Mouse (Mus musculus) hindbrain, postnatal 0 days (tissue): Measurements from ENCODE around the gene Ap3b2. TPM values are rescaled to one million over a fixed set of nuclear protein-coding genes. Genes with fewer than 3 reads are reported as not detected.

ENCODE experiments used
- ATAC-seq: fragments of 200-750 bp; cut with Nextera tagmentation; 2 replicates; pipeline ENCODE4 v1.8.0; 2017; ENCODE audit warnings: mild to moderate bottlenecking, moderate TSS enrichment, moderate library complexity
- DNase-seq: peaks from one replicate; pipeline ENCODE4 v3.0.0-alpha.2; 2015; ENCODE audit warnings: low spot score
- H3K27ac ChIP-seq: fragments of 300-500 bp; sonication (generic); 2 replicates; pipeline ENCODE4 v1.5.1; 2014; ENCODE audit warnings: mild to moderate bottlenecking
- H3K27me3 ChIP-seq: fragments of 300-500 bp; sonication (generic); 2 replicates; pipeline ENCODE4 v1.6.1; 2014; ENCODE audit warnings: low read length, mixed read lengths; ENCODE audit not compliant: insufficient read depth
- H3K36me3 ChIP-seq: fragments of 300-500 bp; sonication (generic); 2 replicates; pipeline ENCODE4 v1.6.1; 2014; ENCODE audit warnings: low read length, mixed read lengths; ENCODE audit not compliant: insufficient read depth
- H3K4me1 ChIP-seq: fragments of 300-500 bp; sonication (generic); 2 replicates; pipeline ENCODE4 v1.6.1; 2014; ENCODE audit warnings: antibody characterized with exemption, low read length, mixed read lengths; ENCODE audit not compliant: insufficient read depth
- H3K4me2 ChIP-seq: fragments of 300-500 bp; sonication (generic); 2 replicates; pipeline ENCODE4 v1.6.1; 2014; ENCODE audit warnings: low read depth, mild to moderate bottlenecking, low read length, moderate library complexity, mixed read lengths
- H3K4me3 ChIP-seq: fragments of 300-500 bp; sonication (generic); 2 replicates; pipeline ENCODE4 v1.5.1; 2014; ENCODE audit warnings: low read length
- H3K9ac ChIP-seq: fragments of 300-500 bp; sonication (generic); replicated peaks from 2 replicates; pipeline ENCODE4 v1.6.1; 2014; ENCODE audit warnings: mild to moderate bottlenecking, low read length, moderate library complexity, mixed read lengths
- H3K9me3 ChIP-seq: fragments of 300-500 bp; sonication (generic); 2 replicates; pipeline ENCODE4 v1.6.1; 2016; ENCODE audit warnings: low read length, mixed read lengths
- CTCF ChIP-seq: IDR thresholded peaks from 2 replicates; pipeline ENCODE4 v1.5.1; 2016; ENCODE audit warnings: antibody characterized with exemption, control low read depth, low read depth
- WGBS: fragments of 180-500 bp; shearing (Covaris S2); extraction: QIAGEN DNeasy Blood & Tissue Kit; methylation state at CpG from one replicate; pipeline ENCODE4 v1.1.7; 2014; 5-methylcytosine and 5-hydroxymethylcytosine counted together
- polyA plus RNA-seq: library from polyadenylated mRNA; unstranded; fragments of >200 nt; fragmentation: Nextera tagmentation; extraction: Ambion mirVana; gene quantifications from 2 replicates; pipeline ENCODE4 v1.2.1, GENCODE M21; 2015
- total RNA-seq: library from RNA; depleted of rRNA; stranded (reverse); fragments of >200 nt; gene quantifications from 2 replicates; pipeline ENCODE4 v1.2.3, GENCODE M21; 2014

Ap3b2 gene
- total and polyA plus RNA-seq, 2 experiments from 2014 or later = 102 to 208 TPM

GRCm38 (mm10) chr7:81514906-81515590 is 21.3 kb upstream of the Ap3b2 start:
- Histone ChIP-seq H3K4me3 (no peak overlapping the region), H3K27ac (no peak overlapping the region), H3K4me1 (no peaks in the 10 kb centered on the region), H3K9ac (no peak overlapping the region), H3K4me2 (no peak overlapping the region), H3K27me3 (no peaks in the 10 kb centered on the region), H3K36me3 (no peaks in the 10 kb centered on the region), H3K9me3 (no peaks in the 10 kb centered on the region)
- ATAC-seq (no peak), DNase-seq (no peak)
- no peak for TF ChIP-seq CTCF
- 66% methylated on average over 13 of the region's 13 CpGs for WGBS

- WGBS = 82% methylated on average over 2 of the region's 2 CpGs
Observed at GRCm38 (mm10) chr7:81501050-81501449, 7.3 kb upstream of the Ap3b2 start.

GRCm38 (mm10) chr7:81498181-81498580 is 4.5 kb upstream of the Ap3b2 start, which contains the start of gene BC048679:
Gene BC048679, minus strand, starts transcription at chr7:81498281.
- no peak within 1 kb of the TSS for H3K4me3 ChIP-seq
- no peaks in the 10 kb centered on the region for H3K36me3 ChIP-seq
- H3K9ac ChIP-seq = no peak within 1 kb of the TSS
- H3K27me3 ChIP-seq = no peaks in the 10 kb centered on the region
- peaks cover 4% of the 10 kb centered on the region; the same call in 1 of the 2 replicates for H3K4me1 ChIP-seq
- TF ChIP-seq CTCF = no peak
- DNase-seq = no peak
- no peak within 1 kb of the TSS for H3K27ac ChIP-seq
- no peak within 1 kb of the TSS for H3K4me2 ChIP-seq
- no peaks in the 10 kb centered on the region for H3K9me3 ChIP-seq
- WGBS = 82% methylated on average over 7 of the region's 7 CpGs
- ATAC-seq = no peak

More at GRCm38 (mm10) chr7:81501050-81501449, 7.3 kb upstream of the Ap3b2 start:
- H3K4me2 ChIP-seq = no peak overlapping the region
- H3K9ac ChIP-seq = no peak overlapping the region
- no peaks in the 10 kb centered on the region for H3K4me1 ChIP-seq
- no peaks in the 10 kb centered on the region for H3K9me3 ChIP-seq
- no peak for ATAC-seq
- no peak overlapping the region for H3K27ac ChIP-seq
- no peak overlapping the region for H3K4me3 ChIP-seq
- no peaks in the 10 kb centered on the region for H3K36me3 ChIP-seq
- TF ChIP-seq CTCF = no peak
- H3K27me3 ChIP-seq = no peaks in the 10 kb centered on the region
- no peak for DNase-seq

- 9% methylated on average over 6 of the region's 6 CpGs for WGBS
- no peaks in the 10 kb centered on the region for H3K27me3 ChIP-seq
- H3K4me3 ChIP-seq = no peak overlapping the region
- peaks cover 4% of the 10 kb centered on the region; the same call in 1 of the 2 replicates for H3K4me1 ChIP-seq
- no peak overlapping the region for H3K4me2 ChIP-seq
- no peak overlapping the region for H3K27ac ChIP-seq
- H3K9ac ChIP-seq = no peak overlapping the region
- ATAC-seq = no peak
- no peak for DNase-seq
- no peaks in the 10 kb centered on the region for H3K9me3 ChIP-seq
- no peaks in the 10 kb centered on the region for H3K36me3 ChIP-seq
- TF ChIP-seq CTCF = no peak
Observed at GRCm38 (mm10) chr7:81497171-81497570, 3.4 kb upstream of the Ap3b2 start.

- Histone ChIP-seq H3K36me3 (no peaks in the 10 kb centered on the region), H3K9ac (peak overlapping the region; percentile 85), H3K4me2 (peak overlapping the region; percentile 69), H3K9me3 (no peaks in the 10 kb centered on the region), H3K27ac (peak overlapping the region; percentile 98; the same call in 1 of the 2 replicates), H3K4me1 (peaks cover 10% of the 10 kb centered on the region; the same call in 1 of the 2 replicates), H3K27me3 (no peaks in the 10 kb centered on the region), H3K4me3 (peak overlapping the region; percentile 70)
- TF ChIP-seq CTCF = no peak
- 28% methylated on average over 9 of the region's 9 CpGs for WGBS
- DNase-seq (no peak), ATAC-seq (no peak)
Observed at GRCm38 (mm10) chr7:81492628-81493027, 1.1 kb downstream of the Ap3b2 start.

GRCm38 (mm10) chr7:81489649-81490048 is 4.1 kb downstream of the Ap3b2 start:
- Histone ChIP-seq H3K4me3 (no peak overlapping the region), H3K9ac (no peak overlapping the region), H3K4me2 (no peak overlapping the region), H3K27me3 (no peaks in the 10 kb centered on the region), H3K4me1 (peaks cover 10% of the 10 kb centered on the region; the same call in 1 of the 2 replicates), H3K27ac (no peak overlapping the region), H3K36me3 (no peaks in the 10 kb centered on the region), H3K9me3 (no peaks in the 10 kb centered on the region)
- DNase-seq (no peak), ATAC-seq (no peak)
- TF ChIP-seq CTCF = no peak
- WGBS = 12% methylated on average over 9 of the region's 9 CpGs

GRCm38 (mm10) chr7:81480800-81481199 is 12.9 kb downstream of the Ap3b2 start:
- H3K27ac ChIP-seq = no peak overlapping the region
- H3K27me3 ChIP-seq = no peaks in the 10 kb centered on the region
- peak; percentile 56 for DNase-seq
- no peak overlapping the region for H3K4me3 ChIP-seq
- H3K9me3 ChIP-seq = no peaks in the 10 kb centered on the region
- 6% methylated on average over 8 of the region's 8 CpGs for WGBS
- no peak for ATAC-seq
- H3K4me2 ChIP-seq = no peak overlapping the region
- peaks cover 16% of the 10 kb centered on the region; the same call in 1 of the 2 replicates for H3K36me3 ChIP-seq
- no peaks in the 10 kb centered on the region for H3K4me1 ChIP-seq
- TF ChIP-seq CTCF = no peak
- no peak overlapping the region for H3K9ac ChIP-seq
